Mouse (Mus musculus): ENCODE results near the gene Fam187a. TPM values are rescaled to one million over a fixed set of nuclear protein-coding genes. Genes with fewer than 3 reads are reported as not detected.

Gene Fam187a
- total RNA-seq (2023): not detected

GRCm38 (mm10) chr11:102884616-102885219 is at the start of gene Fam187a:
Gene Fam187a (plus strand): TSS chr11:102885169.

GRCm38 (mm10) chr11:102835549-102835948 is 49.4 kb upstream of the Fam187a start, which contains the start of gene Higd1b:
Gene Higd1b (plus strand): TSS chr11:102835849.

GRCm38 (mm10) chr11:102880585-102881313 is 4.2 kb upstream of the Fam187a start, which contains the start of the genes Eftud2 and Ccdc103:
Gene Eftud2 (minus strand): TSS chr11:102880985.
Gene Ccdc103 (plus strand): TSS chr11:102881204.

GRCm38 (mm10) chr11:102900763-102901162 is 15.8 kb downstream of the Fam187a start, which contains the start of gene Gfap:
Gene Gfap (minus strand): TSS chr11:102900912.

DNA sequence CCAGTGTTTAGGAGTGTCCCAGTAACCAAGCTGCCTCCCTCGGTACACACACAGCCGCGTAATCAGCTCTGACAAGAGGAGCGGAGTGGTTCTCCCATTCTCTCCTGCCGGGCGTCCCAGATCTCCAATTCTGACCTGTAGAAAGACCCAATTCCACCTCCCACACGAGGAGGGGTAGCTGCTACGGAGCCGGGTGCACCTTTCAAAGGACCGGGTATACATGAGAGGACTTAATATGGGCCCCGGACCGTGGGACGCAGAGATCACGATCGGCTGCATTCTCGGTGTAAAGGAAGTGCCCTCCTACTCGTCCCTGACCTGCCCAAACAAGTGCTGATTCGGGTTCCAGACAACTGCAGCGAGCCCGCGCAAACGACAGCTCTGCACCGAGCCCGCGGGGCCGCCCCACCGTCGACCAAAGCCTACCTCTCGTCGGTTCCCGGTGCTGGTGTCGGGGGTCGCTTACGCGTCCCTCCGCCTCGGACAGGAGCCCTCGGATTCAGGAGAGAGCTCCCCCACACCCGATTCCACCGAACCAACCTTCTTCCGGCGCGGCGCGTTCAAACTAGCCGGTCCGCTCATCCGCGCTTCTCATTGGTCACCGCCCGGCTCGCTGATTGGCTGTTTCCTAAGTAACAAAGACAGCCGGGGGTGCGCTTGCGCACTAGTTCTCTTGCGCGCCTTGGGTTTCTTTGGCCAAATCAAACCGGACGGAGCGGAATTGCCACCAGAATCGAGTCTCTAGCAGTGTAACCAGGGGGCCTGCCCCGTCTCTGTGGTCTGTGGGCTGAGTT is 39.8 kb downstream of the Fam187a start, which contains the start of gene Kif18b:
Gene Kif18b, minus strand, starts transcription at position 568 of the 794 bp plus-strand sequence.

Other genes starting within 250 kb of the Fam187a start
- gene Meioc, start 221.5 kb upstream of the Fam187a start, total RNA-seq (2023): not detected
- gene Ccdc43, start 187.4 kb upstream of the Fam187a start, total RNA-seq (2023): 36.7 TPM
- gene Adam11, start 123.7 kb upstream of the Fam187a start, total RNA-seq (2023): 2.6 TPM
- not detected for gene Gjc1, start 65.5 kb upstream of the Fam187a start, total RNA-seq (2023)
- gene Higd1b, start 49.3 kb upstream of the Fam187a start, total RNA-seq (2023): not detected
- 128 TPM for gene Eftud2, start 4.2 kb upstream of the Fam187a start, total RNA-seq (2023)
- not detected for gene Ccdc103, start 4.0 kb upstream of the Fam187a start, total RNA-seq (2023)
- gene Gfap, start 15.7 kb downstream of the Fam187a start, total RNA-seq (2023): not detected
- 1.1 TPM for gene Kif18b, start 40.0 kb downstream of the Fam187a start, total RNA-seq (2023)
- gene C1ql1, start 61.5 kb downstream of the Fam187a start, total RNA-seq (2023): not detected
- gene Nmt1, start 143.0 kb downstream of the Fam187a start, total RNA-seq (2023): 58.4 TPM
- gene Dcakd, start 143.2 kb downstream of the Fam187a start, total RNA-seq (2023): 13.4 TPM
- 0.35 TPM for gene Plcd3, start 216.5 kb downstream of the Fam187a start, total RNA-seq (2023)
- gene Acbd4, start 216.5 kb downstream of the Fam187a start, total RNA-seq (2023): 32.7 TPM
- 137 TPM for gene Hexim1, start 231.1 kb downstream of the Fam187a start, total RNA-seq (2023)
- gene Hexim2, start 247.3 kb downstream of the Fam187a start, total RNA-seq (2023): 3.3 TPM